Mouse (Mus musculus) lung, adult 2 months (tissue): ENCODE results near the gene Trappc12.

Experiments used
- CTCF ChIP-seq: fragments of 200-500 bp; IDR thresholded peaks from 2 replicates; pipeline ENCODE4 v1.5.1; 2011; ENCODE audit warnings: mild to moderate bottlenecking, low read length, control low read depth; ENCODE audit not compliant: insufficient read depth
- POLR2A ChIP-seq: fragments of 200-500 bp; IDR thresholded peaks from 2 replicates; pipeline ENCODE4 v1.6.1; 2011; ENCODE audit warnings: low read depth, mild to moderate bottlenecking, control low read depth, low read length, borderline replicate concordance; ENCODE audit errors: extremely low read depth

- TF ChIP-seq CTCF (no peak), POLR2A (no peak)
Observed at GRCm38 (mm10) chr12:28701302-28701701, 49.0 kb downstream of the Trappc12 start.
